Mouse (Mus musculus) layer of hippocampus, postnatal 10 days (tissue): ENCODE results near the gene Zfp503. TPM values are rescaled to one million over a fixed set of nuclear protein-coding genes. Genes with fewer than 3 reads are reported as not detected.

Experiments
- DNase-seq, 2 experiments: peaks; one replicate each; pipeline ENCODE4 v3.0.0; 2021; ENCODE audit warnings: low spot score in 2 of 2
- long read RNA-seq: library from polyadenylated mRNA; stranded (forward); transcript quantifications from one replicate; pipeline ENCODE4 v2.0.0, GENCODE M21; 2023
- total RNA-seq, 2 experiments: library from RNA; stranded (reverse); gene quantifications; 2 replicates each; pipeline ENCODE4 v1.2.3; 2021

Gene Zfp503
- 1 to 10 TPM; 3.0 TPM for total RNA-seq
- long read RNA-seq = 0 reads

- peak; percentile 33 for DNase-seq
These were observed at the start of gene Zfp503 for GRCm38 (mm10) chr14:21989291-21989913. TSS of gene Zfp503 (minus strand) at chr14:21989601.

DNA sequence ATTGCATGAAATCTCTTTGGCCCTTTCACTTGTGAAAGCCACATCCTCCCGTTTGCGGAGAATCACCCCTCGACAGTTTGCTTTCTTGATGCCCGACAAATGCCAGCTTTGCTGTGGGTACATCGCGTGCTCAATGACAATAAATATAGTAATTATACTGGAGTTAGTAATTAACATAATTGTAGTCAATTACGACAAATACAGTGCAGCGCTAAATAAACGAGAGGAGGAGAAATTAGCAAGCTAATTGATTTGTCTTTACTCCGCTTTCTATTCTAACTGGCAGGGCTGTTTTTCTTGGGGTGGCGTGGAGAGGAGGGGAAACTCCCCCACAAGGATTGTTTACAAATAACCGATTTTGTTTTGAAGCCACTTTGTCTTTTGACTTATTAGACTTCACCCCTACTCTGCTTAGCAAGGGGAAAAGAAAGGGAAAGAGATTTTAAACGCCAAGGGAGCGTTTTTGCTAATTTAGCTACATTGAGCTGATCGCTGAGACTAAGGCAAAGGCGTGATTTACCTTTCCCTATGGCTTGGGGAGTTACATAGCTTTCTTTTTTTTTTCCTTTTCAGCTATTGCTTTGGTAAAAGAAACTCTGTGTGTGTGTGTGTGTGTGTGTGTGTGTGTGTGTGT lies 48.2 kb upstream of the Zfp503 start:
- no peak for DNase-seq

- no peak for DNase-seq
These were observed 47.5 kb upstream of the Zfp503 start for GRCm38 (mm10) chr14:22036802-22037497.

DNA sequence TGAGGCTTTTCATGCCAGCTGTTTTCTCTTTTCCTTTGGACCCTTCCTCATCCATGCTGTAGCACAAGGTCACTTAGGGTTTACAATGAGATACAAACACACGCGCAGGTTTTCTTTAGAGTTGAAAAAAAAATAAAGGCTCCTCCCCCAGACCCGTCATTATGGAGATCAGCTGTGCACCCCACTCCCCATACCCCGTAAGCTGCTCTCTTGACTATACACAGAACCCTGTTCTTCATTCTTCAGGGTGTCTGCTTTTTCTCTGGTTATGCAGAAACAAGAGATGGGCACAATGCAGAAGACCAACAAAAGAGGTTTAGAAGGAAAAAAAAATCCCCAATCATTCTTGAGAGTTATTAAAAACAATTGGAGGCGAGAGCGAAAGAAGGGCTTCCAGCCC lies 46.9 kb upstream of the Zfp503 start:
- DNase-seq = no peak

DNA sequence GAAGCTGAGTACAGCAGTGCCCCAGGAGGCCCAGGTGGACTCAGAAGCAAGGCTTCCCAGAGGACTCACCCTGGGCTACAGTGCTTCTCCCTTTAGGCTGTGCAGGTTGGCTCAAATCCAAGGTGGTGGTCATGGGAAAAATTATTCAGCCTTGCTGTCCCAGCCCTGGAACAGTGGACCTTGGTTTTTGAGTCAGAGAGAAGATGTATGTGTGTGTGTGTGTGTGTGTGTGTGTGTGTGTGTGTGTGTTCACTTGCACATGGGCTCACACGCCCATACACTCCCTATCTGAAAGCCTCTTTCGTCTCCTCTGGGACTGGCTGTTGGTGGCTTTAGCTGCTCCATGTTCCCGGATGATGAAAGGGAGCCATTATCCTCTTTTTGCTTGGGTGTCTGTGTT lies 46.5 kb upstream of the Zfp503 start:
- DNase-seq = no peak

GRCm38 (mm10) chr14:22023533-22023932 lies 34.1 kb upstream of the Zfp503 start:
- DNase-seq = no peak

DNA sequence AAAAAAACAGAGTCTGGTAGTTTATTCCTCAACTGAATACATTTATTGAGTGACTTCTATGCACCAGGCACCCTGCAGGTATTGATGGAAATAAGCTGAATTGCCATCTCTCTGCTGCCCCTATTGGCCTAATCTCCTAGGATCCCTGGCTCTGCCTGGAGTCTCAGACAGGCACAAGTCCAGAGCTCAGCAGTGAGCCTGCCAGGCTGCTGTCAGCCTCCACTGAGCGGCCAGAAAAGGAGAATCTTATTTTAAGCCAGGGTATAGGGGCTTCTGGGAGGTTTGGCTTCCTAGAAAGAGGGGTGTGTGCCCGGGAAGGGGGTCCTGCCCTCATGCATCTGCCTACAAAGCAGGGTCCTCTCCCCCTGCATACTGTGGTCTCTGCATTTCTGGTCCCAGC lies 31.5 kb upstream of the Zfp503 start:
- peak; percentile 43 to 63 for DNase-seq

- no peak for DNase-seq
These were observed 30.8 kb upstream of the Zfp503 start for GRCm38 (mm10) chr14:22019949-22020845.

DNA sequence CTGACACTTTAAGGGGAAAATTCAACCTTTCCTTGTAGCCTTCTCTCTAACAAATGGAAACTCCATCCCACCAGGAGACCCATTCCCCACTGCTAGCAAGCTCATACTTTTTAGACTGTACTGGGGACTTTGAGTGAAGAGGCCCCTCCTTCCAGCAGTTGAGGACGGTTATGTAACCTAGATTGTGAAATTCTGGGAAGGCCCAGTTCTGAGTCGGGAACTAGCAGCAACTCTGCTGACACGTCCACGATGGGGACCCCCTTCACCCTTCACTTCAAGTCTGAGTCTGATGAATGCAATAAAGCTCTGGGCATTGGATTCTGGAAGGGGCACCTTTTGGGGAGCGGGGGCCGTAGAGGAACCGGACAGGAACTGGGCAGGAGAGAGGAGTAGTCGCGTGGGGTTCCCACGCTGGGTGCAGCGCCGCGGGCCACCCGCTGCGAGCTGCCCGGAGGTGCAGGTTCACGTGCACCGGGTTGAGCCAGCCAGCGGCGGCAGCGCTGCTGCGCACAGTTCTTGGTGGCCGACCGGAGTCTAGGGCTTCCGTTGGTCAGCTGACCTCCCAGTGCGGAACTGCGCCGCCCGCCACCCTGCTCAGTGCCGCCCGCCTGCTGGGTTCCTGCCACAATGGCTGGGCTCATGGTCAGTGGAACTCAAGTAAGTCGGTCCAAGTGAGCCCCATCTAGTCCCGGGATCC lies 30.0 kb upstream of the Zfp503 start, which contains the start of gene Lrmda:
Lrmda (plus strand) TSS at position 461 of the 697 bp plus-strand sequence.
- DNase-seq = peak; percentile 21 to 54

DNA sequence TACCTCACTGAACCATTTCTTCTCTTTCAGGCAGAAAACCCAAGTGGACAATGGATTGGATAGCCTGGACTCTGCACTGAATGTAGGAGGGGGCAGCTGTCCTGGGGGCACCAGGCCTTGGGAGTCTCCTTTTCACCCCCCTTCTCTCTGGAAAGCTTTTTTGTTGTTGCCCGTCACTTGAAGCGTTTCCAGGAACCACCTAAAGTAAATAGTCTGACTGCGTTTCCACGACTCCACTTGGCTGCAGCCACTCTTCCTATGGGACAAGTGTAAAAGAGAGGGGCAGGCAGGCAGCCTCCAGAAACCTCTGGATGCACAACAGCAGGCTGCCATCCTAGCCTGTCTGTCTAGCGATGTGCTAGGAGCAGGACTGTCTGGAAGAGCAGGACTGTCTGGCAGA lies 27.6 kb upstream of the Zfp503 start:
- no peak for DNase-seq

GRCm38 (mm10) chr14:22014781-22015180 lies 25.4 kb upstream of the Zfp503 start:
- DNase-seq = no peak

DNA sequence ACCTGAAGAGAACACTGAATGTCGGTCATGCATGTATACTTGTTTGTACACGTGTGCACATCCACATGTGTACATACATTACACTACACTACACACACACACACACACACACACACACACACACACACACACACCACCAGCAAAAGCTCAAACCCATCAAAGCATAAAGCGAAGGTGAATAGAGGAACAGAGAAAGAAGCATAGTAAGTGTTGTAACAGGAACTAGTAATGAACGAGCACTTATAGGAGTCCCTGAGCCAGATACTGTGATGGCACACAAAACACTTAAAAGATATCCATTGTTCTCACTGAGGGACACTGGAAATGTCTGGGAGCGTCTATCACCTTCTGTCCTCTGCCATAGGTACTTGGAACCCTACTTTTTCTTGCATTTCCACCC lies 24.9 kb upstream of the Zfp503 start:
- no peak for DNase-seq

DNA sequence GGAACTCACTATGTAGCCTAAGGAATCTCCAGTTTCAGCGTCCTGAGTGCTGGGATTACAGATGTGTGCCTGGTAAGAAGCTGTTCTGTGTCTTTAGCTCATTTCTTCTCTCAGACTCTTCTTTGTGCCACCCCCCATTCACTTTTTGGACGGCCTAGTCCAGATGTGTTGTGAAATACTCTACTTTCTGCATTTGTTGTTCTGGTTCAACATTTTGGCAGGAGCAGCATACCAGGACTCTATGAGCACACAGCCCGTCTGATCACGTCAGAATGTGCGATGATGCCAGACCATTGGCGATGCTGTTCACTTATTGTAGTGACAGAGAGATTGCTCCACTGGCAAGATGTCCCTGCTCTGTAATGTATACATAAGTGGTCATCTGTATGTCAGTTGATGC lies 17.6 kb upstream of the Zfp503 start:
- no peak for DNase-seq

DNA sequence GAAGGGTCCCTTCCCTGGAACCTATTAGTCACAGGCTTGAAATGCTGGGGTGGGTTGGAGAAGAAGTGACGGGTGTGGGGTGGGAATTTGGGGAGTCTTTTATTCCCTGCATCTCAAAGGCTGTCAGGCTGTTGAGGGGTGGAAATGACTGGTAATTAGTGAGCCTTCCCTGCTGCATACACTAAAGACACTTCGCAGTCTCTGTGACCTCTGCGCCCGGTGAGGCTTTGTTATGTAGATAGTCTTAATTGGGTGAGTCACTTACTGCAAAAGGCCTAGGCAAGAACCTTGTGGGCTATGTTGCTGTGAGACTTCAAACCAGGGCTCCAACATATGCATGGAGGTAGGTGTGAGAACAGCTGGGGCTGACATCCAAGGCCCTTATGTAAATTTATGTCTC lies 15.5 kb upstream of the Zfp503 start:
- no peak for DNase-seq

DNA sequence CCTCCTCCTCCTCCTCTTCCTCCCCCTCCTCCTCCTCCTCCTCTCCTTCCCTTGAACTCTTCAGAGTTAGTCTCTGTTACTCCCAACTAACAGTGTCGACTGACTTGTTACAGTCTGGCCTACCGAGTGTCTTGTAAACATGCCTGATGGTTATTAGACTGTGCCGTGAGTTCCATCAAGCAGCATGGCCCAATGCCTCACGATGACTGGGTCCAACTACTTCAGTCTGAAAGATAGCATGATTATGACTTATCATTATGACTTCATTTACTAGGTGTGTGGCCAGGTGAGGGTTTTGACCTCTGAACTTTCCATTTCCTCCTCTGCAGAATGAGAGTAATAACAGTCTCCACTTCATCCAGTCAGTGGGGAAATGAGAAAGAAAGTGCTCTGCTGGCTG lies 14.2 kb upstream of the Zfp503 start:
- no peak for DNase-seq

GRCm38 (mm10) chr14:22003231-22003630 lies 13.8 kb upstream of the Zfp503 start:
- no peak for DNase-seq

GRCm38 (mm10) chr14:21999588-21999987 lies 10.2 kb upstream of the Zfp503 start:
- DNase-seq = no peak

DNA sequence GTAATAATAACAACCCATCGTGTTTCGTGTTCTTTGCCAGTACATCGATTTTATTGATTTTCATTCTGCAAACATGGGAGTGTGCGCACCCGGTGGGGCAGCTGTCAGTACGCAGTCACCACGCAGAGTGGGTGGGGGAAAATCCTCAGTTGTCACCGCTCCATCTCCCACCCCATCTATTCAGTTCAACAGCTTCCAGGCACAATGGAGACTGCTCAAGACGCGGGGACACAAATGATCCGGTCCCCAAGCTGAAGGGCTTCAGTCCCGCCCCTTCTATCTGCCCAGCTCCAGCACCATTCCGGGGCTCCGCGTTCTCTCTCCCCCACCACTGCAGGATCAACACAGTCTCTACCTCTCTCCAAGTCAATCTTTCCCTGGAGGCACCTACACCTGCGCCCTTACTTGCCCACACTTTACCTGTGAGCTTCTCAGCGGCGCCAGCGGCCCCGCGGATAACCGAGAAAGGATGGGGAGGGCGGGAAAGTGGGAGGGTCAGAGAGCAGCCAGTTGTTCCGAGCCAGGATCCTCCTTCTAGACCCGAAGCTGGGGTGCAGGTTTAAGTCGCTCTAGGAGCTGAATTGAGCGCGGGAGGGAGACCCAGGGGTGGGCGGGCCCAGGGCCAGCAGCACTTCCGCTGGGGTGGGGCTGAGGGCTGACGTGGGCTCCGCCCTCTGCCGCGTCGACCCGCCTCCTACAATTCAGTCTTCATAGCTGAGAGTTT lies 5.8 kb upstream of the Zfp503 start:
- DNase-seq = peak; percentile 32 to 35

- DNase-seq = no peak
These were observed 4.9 kb upstream of the Zfp503 start for GRCm38 (mm10) chr14:21994061-21994990.
